Mouse (Mus musculus): Measurements from ENCODE around the gene Psmd10. TPM values are rescaled to one million over a fixed set of nuclear protein-coding genes. Genes with fewer than 3 reads are reported as not detected.

The Psmd10 gene
- total RNA-seq, 2 experiments from 2014 or later: 19.0 to 19.3 TPM

Other genes with a start within 250 kb of the Psmd10 start
- not detected for gene Tex13b, start 143.3 kb downstream of the Psmd10 start, total RNA-seq (2021)
- not detected for gene Vsig1, start 49.1 kb downstream of the Psmd10 start, total RNA-seq (2021)
- 1 to 10 TPM; 6.6 to 9.6 TPM for gene Atg4a, start 179 bp upstream of the Psmd10 start, total RNA-seq (2021)